ENCODE assay signal across 7 mouse cellular contexts in genomic region chr7:44986879-44987718, GRCm38 (mm10). TPM values are rescaled to one million over a fixed set of nuclear protein-coding genes. Genes with fewer than 3 reads are reported as not detected.
DNase-seq lines count a peak whose midpoint lies in the region; ATAC-seq and TF ChIP-seq lines count a peak whose summit lies in the region.

No protein-coding gene starts in this region.

- H3K4me3 ChIP-seq in thymus, adult 2 months (ENCODE audit: control insufficient read depth, insufficient read depth, low read length): peak overlapping the region; percentile 64
- peak overlapping the region; percentile 96 for H3K4me3 ChIP-seq in forebrain, embryonic 12.5 days (replicated peaks)
- peak overlapping the region; percentile 95 for H3K4me3 ChIP-seq in liver, embryonic 15.5 days (replicated peaks)

- H3K4me1 ChIP-seq in thymus, adult 2 months (replicated peaks; ENCODE audit: control insufficient read depth, insufficient read depth, low read length): peaks cover 17% of the 10 kb centered on the region
- H3K4me1 ChIP-seq in forebrain, embryonic 12.5 days: peaks cover 43% of the 10 kb centered on the region
- peaks cover 56% of the 10 kb centered on the region for H3K4me1 ChIP-seq in liver, embryonic 15.5 days (replicated peaks)

- peak overlapping the region; percentile 84 for H3K9ac ChIP-seq in forebrain, embryonic 12.5 days
- H3K9ac ChIP-seq in liver, embryonic 15.5 days: peak overlapping the region; percentile 73

- DNase-seq in thymus, adult 2 months: no peak
- no peak for DNase-seq in thymus, postnatal 14 days
- peak; percentile 90 for DNase-seq in yolk sac, embryonic 10.5 days (ENCODE audit: low spot score)
- DNase-seq in retina, embryonic 14.5 days (ENCODE audit: low spot score): no peak
- no peak for DNase-seq in urinary bladder, adult 2 months (ENCODE audit: low spot score)

- TF ChIP-seq CTCF in thymus, adult 2 months (IDR thresholded peaks at IDR 0.05; ENCODE audit: borderline replicate concordance, control insufficient read depth, extremely low read depth, insufficient read depth, low read length, poor library complexity): no peak

- H3K4me2 ChIP-seq in forebrain, embryonic 12.5 days: peak overlapping the region; percentile 72
- H3K4me2 ChIP-seq in liver, embryonic 15.5 days: peak overlapping the region; percentile 99

- no peaks in the 10 kb centered on the region for H3K27me3 ChIP-seq in thymus, adult 2 months (ENCODE audit: control insufficient read depth, insufficient read depth, low read length)
- H3K27me3 ChIP-seq in forebrain, embryonic 12.5 days: no peaks in the 10 kb centered on the region
- H3K27me3 ChIP-seq in liver, embryonic 15.5 days: no peaks in the 10 kb centered on the region

- TF ChIP-seq POLR2A in thymus, adult 2 months (IDR thresholded peaks at IDR 0.05; ENCODE audit: control insufficient read depth, extremely low read depth, insufficient read depth, low read length, poor library complexity): no peak; the same call in 1 of the 2 replicates

- under 1% methylated on average over 29 of the region's 29 CpGs for WGBS in thymus, adult 2 months
- under 1% methylated on average over 29 of the region's 29 CpGs for WGBS in forebrain, embryonic 12.5 days
- WGBS in liver, embryonic 15.5 days (ENCODE audit: insufficient replicate concordance): under 1% methylated on average over 29 of the region's 29 CpGs

- H3K27ac ChIP-seq in thymus, adult 2 months (ENCODE audit: control insufficient read depth, insufficient read depth, low read length): peak overlapping the region; percentile 66
- H3K27ac ChIP-seq in forebrain, embryonic 12.5 days: peak overlapping the region; percentile 95
- H3K27ac ChIP-seq in liver, embryonic 15.5 days (replicated peaks): peak overlapping the region; percentile 84

- H3K36me3 ChIP-seq in thymus, adult 2 months (ENCODE audit: control insufficient read depth, insufficient read depth, low read length): peaks cover 6% of the 10 kb centered on the region
- peaks cover 35% of the 10 kb centered on the region for H3K36me3 ChIP-seq in forebrain, embryonic 12.5 days (replicated peaks)
- H3K36me3 ChIP-seq in liver, embryonic 15.5 days (replicated peaks): peaks cover 16% of the 10 kb centered on the region

- H3K9me3 ChIP-seq in forebrain, embryonic 12.5 days: no peaks in the 10 kb centered on the region
- H3K9me3 ChIP-seq in liver, embryonic 15.5 days (replicated peaks): no peaks in the 10 kb centered on the region

- ATAC-seq in forebrain, embryonic 12.5 days (ENCODE audit: low FRiP score): peak; percentile 22
- ATAC-seq in liver, embryonic 15.5 days (ENCODE audit: insufficient read depth): peak; percentile 24

RNA-seq across cellular contexts. Expression of gene Prmt1, which starts 0.7 kb away (rescaled TPM):
- polyA plus RNA-seq in thymus, adult 2 months (2012; rRNA removed): 242 and 260 TPM in 2 replicates
- polyA plus RNA-seq in forebrain, embryonic 12.5 days (2016; fragmentation: Nextera tagmentation; extraction: Ambion mirVana): 585 and 631 TPM in 2 replicates
- polyA plus RNA-seq in liver, embryonic 15.5 days (2015; fragmentation: Nextera tagmentation; extraction: Ambion mirVana): 111 and 114 TPM in 2 replicates
- polyA plus RNA-seq in urinary bladder, adult 2 months (2012; rRNA removed): 183 and 244 TPM in 2 replicates

RNA-seq across cellular contexts. Expression of gene Irf3, which starts 10.3 kb away (rescaled TPM):
- polyA plus RNA-seq in thymus, adult 2 months (2012; rRNA removed): 227 and 277 TPM in 2 replicates
- polyA plus RNA-seq in forebrain, embryonic 12.5 days (2016; fragmentation: Nextera tagmentation; extraction: Ambion mirVana): 72.4 and 73.0 TPM in 2 replicates
- 39.4 and 47.2 TPM in 2 replicates for polyA plus RNA-seq in liver, embryonic 15.5 days (2015; fragmentation: Nextera tagmentation; extraction: Ambion mirVana)
- 133 and 171 TPM in 2 replicates for polyA plus RNA-seq in urinary bladder, adult 2 months (2012; rRNA removed)

RNA-seq across cellular contexts. Expression of gene Bcl2l12, which starts 11.4 kb away (rescaled TPM):
- 85.6 and 87.4 TPM in 2 replicates for polyA plus RNA-seq in thymus, adult 2 months (2012; rRNA removed)
- 57.8 and 66.4 TPM in 2 replicates for polyA plus RNA-seq in forebrain, embryonic 12.5 days (2016; fragmentation: Nextera tagmentation; extraction: Ambion mirVana)
- 12.3 and 13.7 TPM in 2 replicates for polyA plus RNA-seq in liver, embryonic 15.5 days (2015; fragmentation: Nextera tagmentation; extraction: Ambion mirVana)
- 28.6 and 34.8 TPM in 2 replicates for polyA plus RNA-seq in urinary bladder, adult 2 months (2012; rRNA removed)

RNA-seq across cellular contexts. Expression of gene Cpt1c, which starts 12.4 kb away (rescaled TPM):
- polyA plus RNA-seq in thymus, adult 2 months (2012; rRNA removed): 4.4 and 6.8 TPM in 2 replicates
- 35.1 and 38.1 TPM in 2 replicates for polyA plus RNA-seq in forebrain, embryonic 12.5 days (2016; fragmentation: Nextera tagmentation; extraction: Ambion mirVana)
- polyA plus RNA-seq in liver, embryonic 15.5 days (2015; fragmentation: Nextera tagmentation; extraction: Ambion mirVana): 1.5 and 1.6 TPM in 2 replicates
- 26.1 and 26.8 TPM in 2 replicates for polyA plus RNA-seq in urinary bladder, adult 2 months (2012; rRNA removed)

RNA-seq across cellular contexts. Expression of gene Scaf1, which starts 29.1 kb away (rescaled TPM):
- 118 and 131 TPM in 2 replicates for polyA plus RNA-seq in thymus, adult 2 months (2012; rRNA removed)
- 47.4 and 52.0 TPM in 2 replicates for polyA plus RNA-seq in forebrain, embryonic 12.5 days (2016; fragmentation: Nextera tagmentation; extraction: Ambion mirVana)
- polyA plus RNA-seq in liver, embryonic 15.5 days (2015; fragmentation: Nextera tagmentation; extraction: Ambion mirVana): 10.4 and 11.9 TPM in 2 replicates
- 58.4 and 63.5 TPM in 2 replicates for polyA plus RNA-seq in urinary bladder, adult 2 months (2012; rRNA removed)
